Mouse (Mus musculus): ENCODE measurements around the gene Ncoa3. TPM values are rescaled to one million over a fixed set of nuclear protein-coding genes. Genes with fewer than 3 reads are reported as not detected.

Gene Ncoa3
- polyA plus RNA-seq, 1 experiment = 34.9 TPM

DNA sequence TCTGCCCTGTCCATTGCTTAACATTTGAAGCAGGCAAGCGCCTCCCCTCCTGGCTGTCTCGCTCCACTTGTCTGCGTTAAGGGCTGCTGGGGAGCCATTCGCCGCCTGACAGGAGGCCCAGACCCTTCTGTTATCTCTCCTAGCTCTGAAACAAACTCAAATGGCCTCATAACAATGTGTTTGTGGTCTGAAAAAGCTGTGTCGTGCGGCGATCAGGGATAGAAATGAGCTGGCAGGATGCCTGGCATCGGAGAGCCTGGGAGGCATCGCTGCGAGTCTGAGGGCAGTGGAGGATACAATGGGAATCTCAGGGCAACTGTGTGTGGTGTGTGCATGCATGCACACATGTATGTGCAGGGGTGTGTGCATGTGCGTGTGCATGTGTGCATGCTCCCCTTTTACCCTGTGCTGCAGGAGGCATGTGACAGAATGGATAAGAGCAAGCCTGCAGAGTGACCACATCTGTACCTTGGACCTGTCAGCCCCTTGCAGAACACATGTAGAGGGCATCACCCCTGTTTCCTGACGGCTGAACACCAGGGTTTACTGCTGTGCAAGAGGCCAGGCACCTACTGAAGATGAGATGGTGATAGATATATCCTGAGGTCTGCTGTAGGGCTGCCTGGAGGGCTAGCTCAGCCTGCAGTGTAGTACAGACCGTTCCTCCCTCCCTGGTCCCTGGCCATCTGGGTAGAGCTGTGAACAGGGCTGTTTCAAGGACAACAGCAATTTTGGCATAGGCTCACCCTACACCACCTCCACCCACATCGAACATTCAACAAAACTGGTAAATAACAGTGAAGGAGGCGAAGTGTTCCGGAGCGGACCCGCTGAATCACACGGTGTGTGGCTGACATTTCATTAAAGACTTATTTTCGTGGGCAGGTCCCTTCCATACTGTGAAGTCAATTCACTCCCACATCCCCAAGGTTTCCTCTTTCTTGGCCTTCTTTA, 108.2 kb downstream of the Ncoa3 start:
- no peak for DNase-seq (ENCODE audit: low spot score)

- no peak for DNase-seq (ENCODE audit: low spot score)
These were observed 110.5 kb downstream of the Ncoa3 start for GRCm38 (mm10) chr2:166102893-166103292.

DNA sequence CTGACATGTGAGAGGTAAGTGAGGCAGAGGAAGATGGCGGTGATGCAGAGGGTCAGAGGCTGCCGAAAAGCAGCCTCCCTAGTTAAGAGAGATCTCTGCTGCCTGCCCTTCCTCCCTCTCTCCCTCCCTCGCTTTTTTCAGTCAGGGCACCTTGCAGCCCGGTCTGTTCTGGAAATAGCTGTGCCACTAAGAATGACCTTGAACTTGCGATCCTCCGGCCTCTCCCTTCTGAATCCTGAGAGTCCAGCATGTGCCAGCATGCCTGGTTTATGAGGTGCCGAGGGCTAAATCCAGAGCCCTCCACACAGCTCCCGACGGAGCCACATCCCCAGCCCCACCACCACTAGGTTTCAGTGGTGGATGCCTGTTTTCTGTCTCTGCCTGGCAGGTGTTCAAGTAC, 113.5 kb downstream of the Ncoa3 start:
- no peak for DNase-seq (ENCODE audit: low spot score)

- no peak for DNase-seq (ENCODE audit: low spot score)
These were observed 114.2 kb downstream of the Ncoa3 start for GRCm38 (mm10) chr2:166106631-166107030.

GRCm38 (mm10) chr2:166107911-166108310, 115.5 kb downstream of the Ncoa3 start:
- no peak for DNase-seq (ENCODE audit: low spot score)

DNA sequence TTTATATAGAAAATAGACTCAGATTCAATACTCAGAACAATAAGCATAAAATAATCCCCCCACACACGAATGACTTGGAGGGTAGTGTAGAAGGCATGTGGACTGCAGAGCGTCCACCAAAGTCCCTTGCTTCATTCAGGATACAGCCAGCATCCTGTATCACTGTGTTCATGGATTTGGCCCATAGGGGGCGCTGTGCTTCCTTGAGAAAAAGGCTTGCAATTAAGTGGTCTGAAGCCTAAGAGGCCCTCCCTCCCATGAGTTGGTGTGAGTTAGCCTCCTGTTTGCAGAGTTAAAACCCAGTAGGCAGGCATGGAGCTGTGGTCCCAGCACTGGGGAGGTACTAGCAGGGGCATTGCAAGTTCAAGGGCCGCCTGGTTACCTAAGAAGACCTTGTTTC, 115.9 kb downstream of the Ncoa3 start:
- DNase-seq (ENCODE audit: low spot score) = peak; percentile 60

DNA sequence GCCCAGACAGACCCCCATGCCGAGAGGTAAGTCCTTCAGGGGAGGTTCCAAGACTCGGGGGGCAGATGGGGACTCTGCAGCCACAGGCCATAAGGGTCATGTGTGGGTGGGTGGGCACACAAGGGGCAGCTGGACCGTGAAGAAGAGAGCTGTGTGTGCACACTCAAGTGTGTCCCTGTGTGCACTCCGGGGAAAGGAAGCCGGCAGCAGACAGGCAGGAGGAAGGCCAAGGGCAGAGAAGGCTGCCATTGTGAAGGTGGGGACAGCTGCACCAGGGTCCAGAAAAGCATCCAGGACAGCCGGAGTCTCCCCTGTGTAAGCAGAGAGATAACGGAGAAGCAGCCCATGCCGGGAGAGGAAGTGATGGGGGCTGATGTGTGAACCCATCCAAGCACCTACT, 118.3 kb downstream of the Ncoa3 start:
- no peak for DNase-seq (ENCODE audit: low spot score)

DNA sequence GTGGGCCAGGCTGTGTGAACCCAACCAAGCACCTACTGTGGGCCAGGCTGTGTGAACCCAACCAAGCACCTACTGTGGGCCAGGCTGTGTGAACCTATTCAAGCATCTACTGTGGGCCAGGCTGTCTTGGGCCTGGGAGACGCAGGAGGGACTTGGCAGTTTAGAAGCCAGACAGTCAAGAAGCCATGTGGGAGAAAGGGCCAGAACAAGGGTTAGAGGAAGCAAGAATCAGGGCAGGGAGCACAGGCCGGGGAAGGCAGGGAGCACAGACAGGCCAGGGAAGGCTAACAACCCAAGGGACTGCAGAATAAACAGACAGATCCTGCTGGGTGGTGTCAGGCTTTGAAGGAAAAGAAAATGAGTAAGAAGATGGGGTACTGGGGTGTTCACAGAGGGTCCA, 118.8 kb downstream of the Ncoa3 start:
- DNase-seq (ENCODE audit: low spot score) = no peak

DNA sequence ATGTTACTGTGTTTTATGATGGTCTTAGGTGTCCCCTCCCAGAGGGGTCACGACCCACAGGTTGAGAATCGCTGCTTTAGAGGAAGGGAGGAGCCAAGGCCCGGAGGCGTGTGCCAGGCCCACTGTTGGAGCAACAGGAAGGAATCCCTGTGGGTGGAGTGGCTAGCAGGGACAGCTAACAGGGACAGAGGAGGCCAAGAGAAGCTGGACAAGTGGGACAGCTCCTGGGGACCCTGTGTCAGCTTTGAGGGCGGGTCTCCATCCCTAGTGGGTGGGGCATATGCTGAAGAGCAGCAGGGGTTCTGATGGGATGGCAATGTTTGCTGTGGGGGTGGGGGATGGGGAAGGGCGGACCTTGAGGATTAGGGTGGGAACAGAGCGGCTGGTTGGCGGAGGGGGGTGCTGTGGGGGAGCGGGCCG, 119.4 kb downstream of the Ncoa3 start:
- no peak for DNase-seq (ENCODE audit: low spot score)

- DNase-seq (ENCODE audit: low spot score) = no peak
These were observed 120.5 kb downstream of the Ncoa3 start for GRCm38 (mm10) chr2:166112986-166113385.

GRCm38 (mm10) chr2:166115571-166116277, 123.3 kb downstream of the Ncoa3 start:
- peak; percentile 35 for DNase-seq (ENCODE audit: low spot score)

GRCm38 (mm10) chr2:166116278-166116608, 123.8 kb downstream of the Ncoa3 start:
- no peak for DNase-seq (ENCODE audit: low spot score)

DNA sequence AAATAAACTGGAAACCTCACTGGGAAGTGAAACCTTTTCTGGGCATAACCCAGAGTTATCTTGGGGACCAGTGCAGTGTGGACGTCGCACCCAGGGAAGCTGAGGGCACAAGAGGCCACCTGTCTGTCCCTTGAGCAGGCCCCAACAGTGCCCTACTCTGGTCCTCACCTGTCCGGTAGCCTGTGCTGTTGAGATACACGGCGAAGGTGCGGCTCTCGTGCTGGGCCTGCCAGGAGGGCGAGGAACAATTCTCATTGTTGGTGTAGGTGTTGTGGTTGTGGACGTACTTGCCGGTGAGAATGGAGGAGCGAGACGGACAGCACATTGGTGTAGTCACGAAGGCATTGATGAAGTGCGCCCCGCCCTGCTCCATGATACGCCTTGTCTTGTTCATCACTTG, 124.3 kb downstream of the Ncoa3 start:
- no peak for DNase-seq (ENCODE audit: low spot score)

DNA sequence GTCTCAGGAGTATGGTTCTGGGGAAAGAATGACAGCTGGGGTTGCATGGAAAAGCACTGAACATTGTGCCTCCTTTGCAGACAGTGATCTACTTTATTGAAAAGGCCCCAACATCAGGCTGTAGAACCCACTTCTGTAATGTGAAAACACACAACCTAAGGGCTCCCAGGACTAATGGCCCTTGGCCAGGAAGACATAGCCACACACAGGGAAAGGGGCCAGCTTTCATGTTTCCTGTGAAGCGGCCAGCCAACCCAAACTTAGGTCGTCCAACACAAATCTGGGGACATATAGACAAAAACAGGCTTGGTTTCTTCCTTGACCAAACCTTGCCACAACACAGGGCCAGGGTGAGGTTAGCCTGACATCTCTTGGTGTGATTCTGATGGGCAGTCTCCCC, 127.6 kb downstream of the Ncoa3 start:
- no peak for DNase-seq (ENCODE audit: low spot score)

GRCm38 (mm10) chr2:166121681-166122355, 129.4 kb downstream of the Ncoa3 start:
- DNase-seq (ENCODE audit: low spot score) = no peak

- no peak for DNase-seq (ENCODE audit: low spot score)
These were observed 130.3 kb downstream of the Ncoa3 start for GRCm38 (mm10) chr2:166122781-166123180.

Other genes with a start within 250 kb of the Ncoa3 start
- 35.3 and 46.7 TPM in 2 replicates for gene Zmynd8, start 93.6 kb upstream of the Ncoa3 start, polyA plus RNA-seq (2012; rRNA removed)
- 78.8 and 93.4 TPM in 2 replicates for gene Sulf2, start 163.0 kb downstream of the Ncoa3 start, polyA plus RNA-seq (2012; rRNA removed)

Data from urinary bladder, adult 2 months (tissue).